Mouse (Mus musculus): Measurements from ENCODE around the gene H2-T3. TPM values are rescaled to one million over a fixed set of nuclear protein-coding genes. Genes with fewer than 3 reads are reported as not detected.
"Not testable (repeated sequence)": the region's sequence is repeated elsewhere in the genome, so short reads cannot be mapped to it uniquely, and the experiment has no call there.

Gene H2-T3
- total RNA-seq, 2 experiments from 2014 or later, result 0.37 TPM; not detected in 1

DNA sequence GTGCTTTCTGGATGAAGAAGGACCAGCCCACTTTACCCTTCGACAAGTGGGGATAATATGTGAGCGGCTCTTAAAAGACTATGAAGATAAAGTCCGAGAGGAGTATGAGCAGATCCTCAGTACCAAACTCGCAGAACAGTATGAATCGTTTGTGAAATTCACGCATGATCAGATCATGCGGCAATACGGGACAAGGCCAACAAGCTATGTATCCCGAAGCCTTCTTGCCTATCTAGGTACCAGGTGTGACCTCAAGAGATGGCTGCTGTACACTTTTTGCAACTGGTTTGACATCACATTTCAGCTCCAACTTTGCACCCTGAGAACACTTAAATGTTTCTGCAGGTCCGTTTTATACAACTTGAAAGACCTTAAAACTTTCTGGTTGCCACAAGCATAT is 10.6 kb downstream of the H2-T3 start:
- DNase-seq (ENCODE audit: low spot score in 2 of 2), result not testable (repeated sequence)

- not testable (repeated sequence) for DNase-seq (ENCODE audit: low spot score in 2 of 2)
Measured at GRCm38 (mm10) chr17:36178938-36179337, 11.1 kb downstream of the H2-T3 start.

DNA sequence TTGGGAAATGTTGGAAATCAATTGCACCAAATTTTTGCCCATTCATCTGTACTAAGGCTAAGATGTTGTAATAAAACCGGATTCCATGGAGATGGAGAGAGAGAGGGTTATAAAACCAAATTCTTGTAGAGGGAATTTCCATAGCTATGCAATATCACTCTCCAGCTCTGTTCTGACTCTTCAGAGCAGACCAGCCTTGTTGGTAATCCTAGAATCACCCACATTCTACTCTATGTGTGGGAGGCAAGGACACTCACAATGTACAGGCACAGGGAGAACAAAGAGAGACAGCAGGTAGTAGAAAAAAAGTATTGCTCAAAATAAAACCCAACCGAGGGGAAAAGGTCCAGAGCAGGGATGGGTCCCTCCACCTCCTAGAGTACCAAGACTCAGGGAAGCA is 14.0 kb downstream of the H2-T3 start:
- not testable (repeated sequence) for DNase-seq (ENCODE audit: low spot score in 2 of 2)

- no peak for DNase-seq (ENCODE audit: low spot score in 2 of 2)
Measured at GRCm38 (mm10) chr17:36170287-36170814, 19.7 kb downstream of the H2-T3 start.

GRCm38 (mm10) chr17:36169753-36170152 is 20.3 kb downstream of the H2-T3 start:
- no peak for DNase-seq (ENCODE audit: low spot score in 2 of 2)

DNA sequence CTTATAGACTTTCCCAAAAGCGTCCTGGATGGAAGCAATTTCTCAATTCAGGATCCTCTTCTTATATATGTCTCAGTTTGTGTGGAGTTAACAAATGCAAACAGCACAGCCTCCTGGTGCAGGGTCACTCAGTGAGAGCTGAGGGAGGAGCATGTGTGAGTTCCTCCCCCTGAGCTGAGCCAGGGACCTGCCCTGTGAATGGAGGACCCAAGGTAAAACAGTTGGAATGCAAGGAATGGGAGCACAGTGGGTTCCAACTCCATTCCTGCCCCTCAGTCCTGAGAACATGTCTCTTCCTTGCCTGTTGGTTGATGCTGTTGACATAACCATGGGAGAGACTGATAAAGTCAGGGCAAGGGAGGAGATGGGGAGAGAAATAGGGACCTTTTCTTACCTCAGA is 21.0 kb downstream of the H2-T3 start:
- not testable (repeated sequence) for DNase-seq (ENCODE audit: low spot score in 2 of 2)

GRCm38 (mm10) chr17:36168039-36168652 is 21.9 kb downstream of the H2-T3 start, which contains the start of gene Gm8909:
Gm8909 (minus strand) TSS chr17:36168537.
- DNase-seq (ENCODE audit: low spot score in 2 of 2), result no peak

DNA sequence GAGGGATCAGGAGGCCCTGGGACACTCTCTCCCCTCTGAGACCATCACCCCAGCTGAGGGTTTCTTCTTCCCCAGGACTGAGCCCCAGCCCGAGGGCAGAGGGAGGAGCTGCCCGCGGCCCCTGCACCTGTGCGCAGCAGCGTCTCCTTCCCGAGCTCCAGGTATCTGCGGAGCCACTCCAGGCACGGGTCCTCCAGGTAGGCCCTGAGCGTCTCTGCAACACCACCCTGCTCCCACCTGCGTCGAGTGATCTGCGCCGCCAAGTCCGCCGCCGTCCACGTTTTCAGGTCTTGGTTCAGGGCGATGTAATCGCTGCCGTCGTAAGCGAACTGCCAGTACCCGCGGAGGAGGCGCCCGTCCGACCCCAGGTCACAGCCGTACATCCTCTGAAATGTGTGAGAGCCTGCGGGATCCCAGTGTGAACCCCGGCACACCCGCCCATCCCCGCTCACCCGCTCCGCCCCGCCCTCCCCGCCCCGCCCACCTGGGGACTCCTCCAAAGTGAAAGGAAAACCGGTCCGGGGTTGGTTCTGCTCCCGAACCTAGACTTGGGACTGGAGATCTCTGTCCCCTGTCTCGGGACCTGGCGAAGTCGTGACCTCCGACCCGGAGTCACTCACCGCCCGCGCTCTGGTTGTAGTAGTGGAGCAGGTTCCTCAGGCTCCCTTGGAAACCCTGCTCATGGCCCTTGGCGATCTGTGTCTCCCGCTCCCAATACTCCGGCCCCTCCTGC is 22.6 kb downstream of the H2-T3 start:
- no peak for DNase-seq (ENCODE audit: low spot score in 2 of 2)

- not testable (repeated sequence) for DNase-seq (ENCODE audit: low spot score in 2 of 2)
Measured at GRCm38 (mm10) chr17:36166901-36167300, 23.2 kb downstream of the H2-T3 start.

DNA sequence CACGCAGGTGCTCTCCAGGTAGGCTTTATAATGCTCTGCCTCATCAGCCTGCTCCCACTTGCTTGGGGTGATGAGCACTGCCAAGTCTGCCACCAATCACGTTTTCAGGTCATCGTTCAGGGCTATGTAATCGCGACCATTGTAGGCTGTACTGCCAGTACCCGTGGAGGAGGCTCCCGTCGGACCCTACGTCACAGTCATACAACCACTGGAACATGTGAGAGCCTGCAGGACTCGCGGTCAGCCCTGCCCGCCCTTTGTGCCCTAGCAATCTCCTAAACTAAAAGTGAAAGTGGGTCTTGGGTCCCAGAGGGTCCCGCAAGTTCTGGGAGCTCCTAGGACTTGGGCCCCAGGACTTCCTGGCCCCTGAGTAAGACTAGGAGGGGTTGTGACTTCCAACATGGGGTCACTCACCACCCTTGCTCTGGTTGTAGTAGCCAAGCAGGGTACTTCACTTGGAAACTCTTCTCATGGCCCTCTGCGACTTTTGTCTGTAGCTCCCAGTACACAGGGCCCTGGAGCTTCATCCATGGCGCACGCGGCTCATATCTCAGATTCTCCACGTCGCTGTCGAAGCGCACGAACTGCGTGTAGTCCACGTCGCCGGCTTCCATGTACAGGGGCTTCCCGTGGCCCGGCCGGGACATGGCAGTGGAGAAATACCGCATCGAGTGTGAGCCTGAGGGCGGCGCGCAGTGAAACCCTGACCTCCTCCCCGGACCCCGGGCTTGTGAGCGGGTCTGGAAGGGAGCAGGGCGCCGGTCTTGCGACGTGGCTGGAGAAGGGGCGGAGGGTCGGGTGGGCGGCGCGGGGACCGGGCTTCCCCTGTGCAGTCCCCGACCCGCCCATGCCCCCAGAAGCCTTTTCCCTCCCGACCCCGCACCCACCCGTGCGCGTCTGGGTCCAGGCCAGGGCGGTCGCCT is 28.7 kb downstream of the H2-T3 start:
- no peak for DNase-seq (ENCODE audit: low spot score in 2 of 2)

DNA sequence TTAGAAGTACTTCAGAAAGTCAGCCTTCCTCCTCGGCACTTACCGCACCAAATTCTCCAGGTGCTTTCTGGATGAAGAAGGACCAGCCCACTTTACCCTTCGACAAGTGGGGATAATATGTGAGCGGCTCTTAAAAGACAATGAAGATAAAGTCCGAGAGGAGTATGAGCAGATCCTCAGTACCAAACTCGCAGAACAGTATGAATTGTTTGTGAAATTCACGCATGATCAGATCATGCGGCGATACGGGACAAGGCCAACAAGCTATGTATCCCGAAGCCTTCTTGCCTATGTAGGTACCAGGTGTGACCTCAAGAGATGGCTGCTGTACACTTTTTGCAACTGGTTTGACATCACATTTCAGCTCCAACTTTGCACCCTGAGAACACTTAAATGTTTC is 31.8 kb downstream of the H2-T3 start:
- not testable (repeated sequence) for DNase-seq (ENCODE audit: low spot score in 2 of 2)

DNA sequence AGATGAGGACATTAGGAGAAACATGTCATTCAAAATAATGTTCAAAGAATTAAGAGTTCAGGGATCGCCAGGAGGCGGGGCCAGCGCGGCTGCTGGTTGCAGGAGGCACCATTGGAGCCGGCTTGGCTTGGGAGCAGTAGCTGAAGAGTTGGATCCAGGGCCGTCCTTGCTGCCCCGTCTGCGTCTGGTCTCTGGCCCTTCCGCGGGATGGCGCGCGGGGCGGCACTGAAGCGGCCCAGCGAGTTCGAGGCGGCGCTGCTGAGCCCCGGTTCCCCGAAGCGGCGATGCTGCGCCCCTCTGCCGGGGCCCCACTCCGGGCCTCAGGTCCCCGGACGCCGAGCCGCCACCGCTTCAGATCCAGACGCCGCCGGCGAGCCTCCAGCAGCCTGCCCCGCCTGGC is 32.3 kb downstream of the H2-T3 start:
- not testable (repeated sequence) for DNase-seq (ENCODE audit: low spot score in 2 of 2)

DNA sequence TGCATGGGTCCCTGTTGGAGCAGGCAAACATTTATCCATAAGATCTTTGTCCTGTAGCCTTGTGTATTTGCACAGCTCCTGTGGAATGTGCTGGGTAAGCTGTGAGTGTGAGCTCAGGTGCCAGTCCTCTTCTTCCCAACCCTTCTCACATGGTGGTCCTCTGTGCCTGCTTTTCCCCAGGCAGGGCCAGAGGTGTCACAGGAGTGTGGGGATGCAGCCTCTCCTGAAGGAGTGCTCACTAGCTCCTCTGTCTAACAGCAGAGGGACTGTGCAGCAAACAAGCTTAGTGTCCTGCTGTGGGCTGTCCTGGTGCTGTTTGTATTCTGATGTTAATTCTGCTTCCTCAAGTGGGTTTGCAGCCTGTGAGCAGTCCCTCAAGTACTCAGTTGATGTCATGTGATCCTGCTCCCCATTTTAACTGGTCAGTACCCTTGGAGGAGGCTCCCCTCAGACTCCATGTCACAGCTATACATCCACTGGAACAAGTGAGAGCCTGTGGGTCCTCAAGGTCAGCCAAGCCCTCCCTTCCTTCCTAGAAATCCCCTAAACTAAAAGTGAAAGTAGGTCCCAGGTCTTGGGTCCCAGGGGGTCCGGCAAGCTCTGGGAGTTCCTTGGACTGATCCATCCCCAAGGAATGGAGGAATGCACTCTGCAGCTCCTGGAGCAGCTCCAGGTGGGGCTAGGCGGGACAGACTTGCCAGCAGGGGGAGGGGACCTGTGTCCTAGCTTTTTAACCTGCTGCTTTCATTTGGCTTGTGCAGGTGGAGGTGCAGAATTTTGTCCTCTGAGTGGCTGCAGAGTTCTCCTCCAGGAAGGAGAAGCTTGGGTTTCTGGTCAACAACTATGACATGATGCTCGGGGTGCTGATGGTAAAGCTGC is 35.6 kb downstream of the H2-T3 start:
- no peak for DNase-seq (ENCODE audit: low spot score in 2 of 2)

GRCm38 (mm10) chr17:36151200-36151599 is 38.9 kb downstream of the H2-T3 start:
- not testable (repeated sequence) for DNase-seq (ENCODE audit: low spot score in 2 of 2)

DNA sequence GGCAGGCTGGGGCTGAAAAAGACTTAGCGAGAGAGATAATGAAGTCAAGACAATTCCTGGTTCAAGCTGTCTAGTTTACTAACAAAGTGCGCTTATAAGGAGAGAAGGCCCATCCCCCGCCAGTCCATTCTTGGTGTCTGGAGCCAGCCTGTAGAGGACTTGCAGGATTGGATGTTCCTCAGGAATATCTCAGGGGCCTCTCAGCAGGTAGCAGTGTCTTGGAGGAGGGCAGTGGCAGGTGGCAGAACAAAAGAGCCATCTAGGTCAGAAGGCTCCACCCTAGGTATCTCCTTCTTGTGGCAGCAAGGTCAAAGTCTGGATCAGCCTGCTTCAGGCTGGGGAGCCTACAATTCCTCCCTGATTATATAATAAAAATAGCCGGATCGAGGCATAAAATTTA is 41.6 kb downstream of the H2-T3 start:
- not testable (repeated sequence) for DNase-seq (ENCODE audit: low spot score in 2 of 2)

DNA sequence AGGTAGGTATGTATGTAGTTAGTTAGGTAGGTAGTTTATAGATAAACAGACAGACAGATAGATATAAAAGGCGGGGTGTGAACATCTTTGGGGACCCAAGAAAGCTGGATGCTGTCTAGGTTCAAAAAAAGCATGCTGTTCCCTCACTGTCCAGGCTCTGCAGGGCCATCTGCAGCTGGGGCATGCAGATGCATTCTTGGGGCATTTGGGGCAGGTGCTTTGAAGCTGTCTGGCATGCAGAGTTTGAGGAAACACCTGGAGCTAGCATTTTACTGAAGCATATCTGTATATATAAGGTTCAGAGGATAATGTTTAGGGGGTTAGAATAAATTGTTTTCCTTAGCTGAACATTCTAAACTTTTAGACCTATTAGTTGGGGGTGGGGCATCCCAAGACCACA is 43.1 kb downstream of the H2-T3 start:
- not testable (repeated sequence) for DNase-seq (ENCODE audit: low spot score in 2 of 2)

DNA sequence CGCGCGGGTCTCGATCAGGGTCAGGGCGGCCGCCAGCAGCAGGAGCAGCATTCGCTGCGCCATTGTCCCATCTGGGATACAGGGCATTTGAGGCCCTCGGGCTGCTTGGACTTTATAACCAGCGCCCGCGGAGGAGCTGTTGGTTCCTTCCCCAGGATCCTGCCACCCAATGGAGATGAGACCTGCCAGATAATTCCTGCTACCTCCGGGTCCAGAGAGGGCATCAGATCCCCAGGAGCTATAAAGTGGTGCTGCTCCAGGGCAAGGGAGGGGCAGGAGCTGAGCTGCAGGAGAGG is 44.3 kb downstream of the H2-T3 start:
- DNase-seq (ENCODE audit: low spot score in 2 of 2), result not testable (repeated sequence)

- no peak for DNase-seq (ENCODE audit: low spot score in 2 of 2)
Measured at GRCm38 (mm10) chr17:36145111-36145860, 44.8 kb downstream of the H2-T3 start.

- DNase-seq (ENCODE audit: low spot score in 2 of 2), result not testable (repeated sequence)
Measured at GRCm38 (mm10) chr17:36136299-36136848, 53.7 kb downstream of the H2-T3 start.

Measured in left cerebral cortex, adult 18-20 months (tissue).